Mouse (Mus musculus) myocyte (in vitro differentiated cells): ENCODE results near the gene Col4a2.

ENCODE experiments used
- MYOD1 ChIP-seq, 3 experiments: IDR thresholded peaks; one replicate each; pipeline ENCODE4 v1.6.1; 2011; ENCODE audit warnings: control low read depth in 2 of 3, low read depth in 2 of 3, mild to moderate bottlenecking in 2 of 3, moderate library complexity in 1 of 3; ENCODE audit not compliant: insufficient read length in 2 of 3, control insufficient read depth in 1 of 3
- MYOG ChIP-seq, 3 experiments: IDR thresholded peaks; one replicate each; pipeline ENCODE4 v1.6.1; 2011; ENCODE audit warnings: control low read depth in 2 of 3, low read depth in 2 of 3, mild to moderate bottlenecking in 2 of 3; ENCODE audit not compliant: insufficient read length in 2 of 3, control insufficient read depth in 1 of 3, insufficient read depth in 1 of 3
- POLR2A ChIP-seq: IDR thresholded peaks from one replicate; pipeline ENCODE4 v1.6.1; 2011; ENCODE audit warnings: low read depth, mild to moderate bottlenecking, control low read depth, moderate library complexity; ENCODE audit not compliant: insufficient read length
- REST ChIP-seq: IDR thresholded peaks from one replicate; pipeline ENCODE4 v1.6.1; 2011; ENCODE audit warnings: mild to moderate bottlenecking, control low read depth, moderate library complexity; ENCODE audit not compliant: insufficient read depth, insufficient read length
- SRF ChIP-seq: IDR thresholded peaks from one replicate; pipeline ENCODE4 v1.6.1; 2011; ENCODE audit warnings: low read depth; ENCODE audit not compliant: control insufficient read depth, insufficient read length
- TCF12 ChIP-seq: IDR thresholded peaks from one replicate; pipeline ENCODE4 v1.6.1; 2011; ENCODE audit warnings: mild to moderate bottlenecking, control low read depth; ENCODE audit not compliant: poor library complexity, insufficient read depth, severe bottlenecking

DNA sequence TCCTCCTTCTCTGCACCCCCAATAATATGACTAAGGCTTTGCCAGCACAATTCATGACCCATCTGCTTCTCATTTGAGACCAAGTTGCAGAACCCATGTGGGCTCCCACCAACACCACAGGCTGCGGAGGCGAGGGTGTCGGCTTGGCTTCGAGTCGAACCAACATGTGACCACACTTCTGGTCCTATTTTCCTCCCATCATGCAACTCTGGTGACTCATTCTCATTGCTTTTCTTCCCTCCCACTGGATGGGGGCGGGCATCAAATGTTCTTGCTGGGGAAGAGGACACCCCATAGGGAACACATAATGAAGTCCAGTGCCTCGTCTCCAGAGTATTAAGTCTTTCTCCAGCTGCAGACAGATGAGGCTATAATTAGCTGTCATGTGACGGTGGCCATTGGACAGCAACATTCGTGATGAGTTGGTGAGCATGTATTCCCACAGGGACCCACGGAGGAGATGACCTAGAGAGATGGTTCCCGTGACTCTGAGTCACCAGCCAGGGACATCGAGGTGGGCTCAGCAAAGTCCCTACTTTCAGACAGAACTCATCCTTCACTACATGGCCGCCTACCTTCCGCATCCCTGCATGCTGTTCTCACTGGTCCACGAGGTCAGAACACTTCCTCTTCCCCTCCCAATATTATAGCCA is 39.0 kb upstream of the Col4a2 start:
- TF ChIP-seq MYOG (IDR thresholded peaks at IDR 0.05; ENCODE audit: control insufficient read depth in 1 of 3, insufficient read depth in 1 of 3, insufficient read length in 2 of 3, low read depth in 2 of 3) (no peak), SRF (no peak), REST (no peak), TCF12 (no peak), POLR2A (no peak), MYOD1 (IDR thresholded peaks at IDR 0.05; ENCODE audit: control insufficient read depth in 1 of 3, insufficient read length in 2 of 3, low read depth in 2 of 3) (no peak)
